Mouse (Mus musculus) C2C12 (cell line): ENCODE measurements at regions not wholly inside any gene's neighbourhood (a gene's known extent, or its start where the extent isn't known, plus 50 kb on each side); places are given as distances from the start of the nearest gene placed in this dataset.

Experiments
- MAX ChIP-seq: IDR thresholded peaks from one replicate; pipeline ENCODE4 v1.6.1; 2011; ENCODE audit warnings: mild to moderate bottlenecking, control low read depth
- MYOG ChIP-seq: IDR thresholded peaks from one replicate; pipeline ENCODE4 v1.6.1; 2011; ENCODE audit not compliant: control insufficient read depth, insufficient read length; ENCODE audit errors: extremely low read depth

- no peak for TF ChIP-seq MAX
- no peak for TF ChIP-seq MYOG
These were observed 120.6 kb upstream of the Tle3 start for GRCm38 (mm10) chr9:61251606-61252005.
